Mouse (Mus musculus) gastrocnemius, adult 8-10 months (tissue): ENCODE results near the gene Slc30a10. TPM values are rescaled to one million over a fixed set of nuclear protein-coding genes. Genes with fewer than 3 reads are reported as not detected.

Experiments
- DNase-seq, 2 experiments: peaks; one replicate each; pipeline ENCODE4 v3.0.0; 2022; ENCODE audit warnings: low spot score in 2 of 2
- total RNA-seq, 4 experiments: library from RNA; stranded (reverse); gene quantifications; 2 replicates each; pipeline ENCODE4 v1.2.4; 2022

Slc30a10 gene
- not detected for total RNA-seq

DNA sequence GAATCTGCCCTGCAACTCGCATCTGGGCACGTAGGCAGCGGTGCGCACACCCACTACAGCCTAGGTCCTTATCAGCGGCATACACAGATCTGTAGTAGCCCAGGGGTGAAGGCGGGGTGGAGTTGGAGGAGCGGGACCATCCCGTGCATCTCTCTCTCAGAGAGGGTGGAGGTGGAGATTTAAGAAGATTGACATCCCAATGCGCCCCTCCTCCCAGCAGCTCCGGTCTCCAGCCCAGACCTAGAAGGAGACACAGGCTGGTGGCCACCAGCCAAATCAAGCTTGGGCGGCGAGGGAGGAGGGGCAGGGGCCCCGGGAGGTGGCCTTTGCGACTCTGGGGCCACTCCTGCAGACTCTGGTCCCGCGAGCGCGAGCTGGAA lies at the start of gene Slc30a10:
Slc30a10 (plus strand) TSS at position 274 of the 380 bp plus-strand sequence.
- no peak for DNase-seq

DNA sequence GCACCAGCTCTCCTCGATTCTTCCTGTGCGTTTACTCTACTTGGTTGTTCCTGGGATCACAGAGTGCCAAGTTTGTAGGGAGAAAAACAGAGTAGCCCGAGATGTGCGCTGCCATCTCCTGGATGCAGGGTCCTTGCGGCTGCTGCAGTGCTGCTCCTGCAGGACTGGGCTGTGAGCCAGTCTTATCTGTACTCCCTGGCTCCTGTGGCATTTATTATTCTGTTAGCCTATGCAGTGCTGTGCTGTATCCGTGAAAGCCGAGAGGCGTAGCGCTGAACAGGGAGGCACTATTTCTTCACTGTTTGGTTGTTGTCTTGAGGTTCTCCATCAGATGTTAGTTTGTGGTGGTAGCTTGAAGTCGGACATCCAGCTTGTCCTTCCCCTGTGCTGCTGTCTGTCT lies 48.7 kb upstream of the Slc30a10 start:
- DNase-seq = no peak

DNA sequence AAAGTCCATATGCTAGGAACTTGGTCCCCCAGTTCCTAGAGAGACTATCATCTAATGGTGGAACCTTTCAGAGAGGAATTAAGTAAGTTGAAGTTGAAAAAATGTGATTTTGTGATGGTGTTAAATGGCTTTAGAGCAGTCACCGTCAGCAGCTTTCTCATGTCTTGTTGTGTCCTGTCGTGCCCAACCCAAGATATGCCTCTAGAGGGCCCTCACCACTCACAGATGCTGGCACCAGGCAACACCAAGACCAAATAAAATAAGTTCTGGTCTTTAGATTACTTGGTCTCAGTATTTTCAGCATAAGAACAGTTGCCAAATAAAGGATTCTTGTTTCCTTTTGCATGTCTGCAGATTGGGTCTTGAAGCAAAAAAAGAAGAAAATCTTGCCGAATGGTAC lies 44.8 kb upstream of the Slc30a10 start:
- no peak for DNase-seq

DNA sequence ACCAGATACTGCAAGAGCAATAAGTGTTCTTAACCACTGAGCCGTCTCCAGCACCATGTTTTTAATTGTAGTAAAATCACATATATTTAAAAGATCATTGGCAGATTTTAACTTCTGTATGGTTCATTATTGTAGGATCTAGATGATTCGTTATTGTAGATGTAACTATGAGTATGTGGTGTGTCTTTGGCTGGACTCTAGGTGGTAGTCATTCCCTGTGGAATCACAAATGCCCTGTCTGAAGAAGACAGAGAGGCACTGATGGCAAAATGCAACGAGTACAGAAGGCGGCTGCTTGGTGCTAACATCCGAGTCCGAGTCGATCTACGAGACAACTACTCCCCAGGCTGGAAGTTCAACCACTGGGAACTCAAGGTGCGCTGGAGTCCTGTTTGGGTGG lies 36.6 kb upstream of the Slc30a10 start:
- DNase-seq = no peak

DNA sequence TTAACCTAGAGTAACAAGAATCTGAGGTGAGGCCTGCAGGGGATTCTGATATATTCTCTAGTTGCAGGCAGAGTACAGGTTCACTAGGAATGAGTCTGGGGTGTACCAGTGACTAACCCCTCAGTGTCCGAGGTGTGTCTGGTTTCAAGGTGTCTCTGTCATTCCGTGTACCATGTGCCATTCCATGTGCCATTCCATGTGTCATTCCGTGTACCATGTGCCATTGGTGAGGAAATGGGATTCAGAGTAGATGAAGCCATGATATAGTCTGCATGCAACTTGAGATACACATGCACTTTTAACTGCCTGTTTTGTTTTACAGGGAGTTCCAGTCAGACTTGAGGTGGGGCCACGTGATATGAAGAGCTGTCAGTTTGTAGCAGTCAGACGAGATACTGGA lies 34.8 kb upstream of the Slc30a10 start:
- no peak for DNase-seq

DNA sequence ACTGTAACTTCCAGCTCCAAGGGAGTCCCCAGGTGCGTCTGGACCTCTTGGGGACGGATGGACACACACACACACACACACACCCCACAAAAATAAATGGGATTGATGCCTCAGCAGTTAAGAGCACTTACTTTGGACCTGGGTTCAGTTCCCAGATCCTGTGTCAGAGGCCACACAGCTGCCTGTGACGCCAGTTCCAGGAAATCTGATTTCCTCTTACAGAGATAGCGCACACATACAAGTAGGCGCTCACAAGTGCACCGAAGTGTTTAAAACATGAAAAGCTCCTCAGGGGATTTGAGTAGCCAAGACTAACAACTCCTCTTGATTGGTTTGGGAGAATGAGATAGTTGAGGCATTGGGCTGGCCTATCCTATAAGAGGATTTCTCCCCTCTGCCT lies 33.9 kb upstream of the Slc30a10 start:
- DNase-seq = no peak

DNA sequence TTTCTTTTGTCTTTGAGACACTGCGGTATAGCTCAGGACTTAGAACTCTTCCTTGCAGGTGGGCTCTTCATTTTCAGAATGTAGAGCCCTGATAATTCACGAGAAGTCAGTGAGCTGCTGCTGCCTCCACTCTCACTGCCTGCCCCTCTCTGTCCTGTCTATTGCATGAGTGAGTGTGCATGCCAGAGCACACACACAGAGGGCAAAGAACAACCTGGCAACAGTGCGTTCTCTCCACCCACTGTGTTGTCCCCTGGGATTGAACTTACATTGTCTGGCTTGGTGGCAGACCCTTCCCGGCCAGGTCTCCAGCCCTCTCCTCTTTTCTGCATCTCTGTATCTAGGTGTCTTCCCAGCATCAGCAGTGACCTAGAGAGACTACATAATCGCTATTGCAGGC lies 28.1 kb upstream of the Slc30a10 start:
- DNase-seq = no peak

DNA sequence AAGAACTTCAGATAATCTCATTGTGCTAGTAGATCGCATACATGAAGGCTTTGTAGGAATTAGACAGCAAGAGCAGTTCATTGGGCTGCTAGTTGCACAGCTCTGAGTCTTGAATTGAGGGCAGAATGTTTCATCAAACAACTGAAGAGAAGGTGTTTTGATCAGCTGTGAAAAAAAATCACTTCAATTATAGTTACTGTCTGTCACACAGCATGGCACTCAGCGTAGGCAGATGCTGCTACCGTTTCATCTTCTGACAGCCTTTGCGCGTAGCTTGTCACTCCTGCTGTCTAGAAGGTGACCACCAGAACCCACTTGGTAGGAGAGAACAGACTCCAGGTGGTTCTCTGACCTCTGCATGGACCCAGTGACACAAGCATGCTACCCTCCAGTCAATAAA lies 24.2 kb upstream of the Slc30a10 start:
- DNase-seq = no peak

DNA sequence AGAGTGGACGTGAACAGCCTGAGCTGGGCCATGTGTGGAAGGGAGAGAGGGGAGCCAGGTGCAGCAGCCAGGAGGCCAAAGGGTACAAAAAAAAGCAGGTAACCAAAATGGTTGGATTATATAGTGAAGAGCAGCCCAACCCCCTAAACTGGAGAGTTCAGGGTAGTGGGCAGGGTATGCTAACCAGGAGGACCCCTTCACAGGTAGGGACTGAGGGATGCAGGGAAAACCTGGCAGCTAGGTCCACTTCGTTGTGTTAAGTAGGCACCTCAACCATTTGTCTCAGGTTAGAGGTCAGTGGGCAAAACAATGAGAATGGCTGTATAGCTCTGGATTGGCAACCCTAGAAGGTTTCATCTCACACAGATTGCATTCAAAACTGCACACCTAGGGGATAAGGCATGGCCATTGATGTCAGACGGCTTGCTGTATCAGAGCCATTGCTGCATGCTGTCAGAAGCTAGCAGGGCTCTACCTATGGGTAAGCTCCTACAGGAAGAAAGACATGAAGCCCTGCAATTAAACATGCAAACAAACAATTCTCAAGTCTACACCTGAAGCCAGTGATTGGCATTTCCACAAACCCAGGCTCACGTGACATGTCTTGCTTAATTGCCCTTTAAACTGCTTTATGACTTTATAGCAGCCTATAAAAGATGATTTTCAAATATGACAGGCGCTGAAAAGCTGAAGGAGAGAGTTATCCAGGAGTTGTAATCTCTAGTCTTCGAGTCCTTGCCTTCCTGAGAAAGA lies 23.2 kb upstream of the Slc30a10 start:
- DNase-seq = no peak

DNA sequence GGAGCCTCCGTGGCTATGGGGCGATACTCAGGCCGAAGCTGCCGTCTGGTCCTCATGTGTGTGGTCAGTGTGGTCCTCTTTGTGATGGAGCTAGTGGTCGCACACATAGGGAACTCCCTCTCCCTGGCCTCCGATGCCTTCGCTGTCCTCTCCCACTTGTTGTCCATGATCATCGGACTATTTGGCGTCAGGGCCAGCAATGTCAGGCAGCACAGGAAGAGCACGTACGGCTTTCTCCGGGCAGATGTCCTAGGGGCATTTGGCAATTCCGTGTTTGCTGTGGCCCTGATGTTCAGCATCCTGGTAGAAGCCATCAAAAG lies 22.7 kb upstream of the Slc30a10 start:
- no peak for DNase-seq

DNA sequence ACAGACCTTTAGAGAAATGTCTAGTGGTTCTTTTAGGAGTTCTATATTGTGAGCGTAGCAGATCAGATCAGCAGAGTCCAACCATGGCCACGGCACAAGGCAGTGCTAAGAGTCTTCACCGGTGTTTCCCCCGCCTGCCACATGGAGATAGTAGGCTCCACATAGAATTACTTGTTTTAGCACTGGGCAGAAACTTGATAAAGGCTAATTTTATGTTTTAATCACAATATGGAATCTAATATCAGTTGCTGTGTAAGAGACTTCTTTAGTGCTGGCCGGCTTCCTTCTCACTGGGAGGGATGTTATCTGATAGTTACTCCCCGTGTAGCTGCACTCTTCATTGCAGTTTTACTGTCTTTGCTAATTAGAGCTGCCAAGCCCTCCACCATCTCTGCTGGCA lies 21.5 kb upstream of the Slc30a10 start:
- DNase-seq = no peak

DNA sequence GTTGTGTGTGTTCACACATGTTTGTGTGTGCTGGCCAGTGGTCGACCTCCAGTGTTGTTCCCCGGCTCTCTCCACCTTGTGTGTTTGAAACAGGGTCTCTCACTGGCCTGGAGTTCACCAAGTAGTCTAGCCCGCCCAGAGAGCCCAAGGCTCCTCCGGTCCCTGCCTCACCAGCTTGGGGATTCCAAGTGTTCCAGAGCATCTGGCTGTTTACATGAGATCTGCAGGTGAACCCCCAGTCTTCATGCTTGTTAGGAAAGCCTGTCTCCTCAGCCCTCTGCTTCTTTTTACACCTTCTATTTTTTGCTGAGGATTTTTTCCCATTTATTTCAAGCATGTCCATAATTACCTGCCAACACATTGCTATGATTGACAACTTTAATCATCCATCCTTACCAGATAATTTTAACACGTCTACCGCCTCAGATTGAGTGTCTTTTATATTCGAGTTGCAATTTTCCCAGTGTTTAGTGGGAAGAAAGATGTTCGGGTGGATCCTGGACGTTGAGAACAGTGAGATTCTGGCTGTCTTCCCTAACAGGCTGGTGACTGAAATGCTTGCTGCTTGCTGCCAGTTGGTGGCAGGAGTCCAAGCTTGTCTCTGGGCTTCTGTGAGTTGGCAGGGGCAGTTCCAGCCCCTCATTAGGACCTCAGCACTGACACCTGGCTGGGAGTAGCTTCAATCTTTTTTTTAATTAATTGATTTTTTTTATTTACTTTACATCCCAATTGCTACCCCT lies 15.6 kb upstream of the Slc30a10 start:
- no peak for DNase-seq

DNA sequence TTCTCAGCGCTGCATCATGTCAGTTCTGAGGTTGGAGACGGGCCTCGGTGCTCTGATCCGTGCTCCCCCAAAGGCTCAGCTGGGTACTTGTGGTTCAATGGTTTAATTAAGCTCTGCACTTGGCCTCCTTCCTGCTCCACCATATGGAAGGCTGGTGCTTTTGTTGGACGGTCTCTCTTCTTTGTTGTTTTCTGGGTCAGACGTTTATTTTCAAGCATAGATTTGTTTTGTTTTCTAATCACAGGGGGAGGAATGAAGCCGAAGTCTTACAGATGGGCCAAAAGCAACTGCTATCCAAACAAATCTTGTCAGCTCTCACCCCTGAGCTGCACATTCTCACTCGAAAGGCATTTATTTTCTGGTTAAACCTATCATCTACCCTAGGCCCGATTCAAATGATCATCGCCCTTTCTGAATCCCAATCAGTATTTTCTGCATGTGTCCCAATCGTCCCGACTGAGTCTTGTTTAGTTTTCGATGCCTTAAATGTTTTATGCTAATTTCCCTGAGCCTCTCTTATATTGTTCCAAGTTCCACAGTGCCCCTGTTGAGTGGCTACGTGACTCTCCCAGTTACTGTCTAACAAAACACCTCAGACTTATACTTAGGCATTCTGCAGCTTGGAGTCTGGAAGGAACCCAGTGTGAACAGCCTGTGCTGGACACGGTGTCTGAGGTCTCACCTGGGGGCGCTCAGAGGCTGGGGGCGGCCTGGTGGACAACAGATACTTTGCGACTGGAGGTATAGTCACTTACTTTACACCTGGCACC lies 12.8 kb upstream of the Slc30a10 start:
- no peak for DNase-seq

DNA sequence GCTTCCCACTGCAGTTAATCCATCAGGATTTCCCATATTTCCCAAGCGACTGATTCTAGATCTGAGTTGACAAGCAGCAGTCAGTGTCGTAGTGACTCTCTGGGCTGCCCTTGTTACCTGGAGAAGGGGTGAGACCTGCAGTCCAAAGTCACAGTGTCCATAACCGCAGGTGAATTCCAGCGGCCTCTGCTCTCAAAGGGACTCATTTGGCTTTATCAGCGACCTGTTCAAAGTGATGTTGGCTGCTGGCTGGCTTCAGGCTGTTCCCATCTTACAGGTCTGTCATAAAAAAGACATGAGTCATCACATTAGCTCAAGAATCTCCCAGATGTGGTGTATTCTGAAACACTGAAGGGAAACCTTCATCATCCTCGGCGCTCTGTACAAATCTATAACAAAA lies 5.7 kb upstream of the Slc30a10 start:
- no peak for DNase-seq

DNA sequence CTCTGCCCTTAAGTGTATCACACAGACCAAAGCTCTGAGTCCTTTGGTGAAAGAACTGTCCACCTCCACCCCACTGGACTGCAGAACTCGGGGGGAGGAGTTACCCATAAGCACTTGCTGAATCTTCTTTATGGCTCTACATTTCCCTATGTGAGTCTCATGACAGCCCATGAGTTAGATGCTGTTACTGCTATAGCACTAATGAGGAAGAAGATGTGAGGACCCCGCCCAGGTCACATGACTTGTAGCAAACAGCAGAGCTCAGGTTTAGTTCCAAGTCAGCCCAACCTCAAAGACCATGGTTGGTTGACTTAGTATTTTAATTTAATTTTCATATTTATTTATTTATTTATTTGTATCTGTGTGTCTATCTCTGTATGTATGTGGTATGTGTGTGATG lies 4.9 kb upstream of the Slc30a10 start:
- DNase-seq = no peak

DNA sequence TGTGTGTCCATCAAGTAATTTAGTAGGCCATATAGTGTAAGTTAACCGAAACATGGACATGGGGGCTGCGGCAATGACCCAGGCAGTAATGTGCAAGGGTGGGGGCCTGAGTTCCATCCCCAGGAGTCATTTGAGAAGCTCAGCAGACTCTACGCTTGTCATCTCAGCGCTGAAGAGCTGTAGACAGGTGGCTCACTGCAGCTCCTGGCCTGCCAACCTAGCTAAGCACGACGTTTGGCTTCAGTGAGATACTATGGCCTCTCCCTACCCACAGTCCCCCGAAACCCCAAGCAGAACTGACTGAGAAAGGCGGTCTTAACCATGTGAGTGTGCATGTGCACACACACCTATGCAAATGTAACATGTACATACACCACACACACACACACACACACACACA lies 3.6 kb upstream of the Slc30a10 start:
- DNase-seq = no peak

DNA sequence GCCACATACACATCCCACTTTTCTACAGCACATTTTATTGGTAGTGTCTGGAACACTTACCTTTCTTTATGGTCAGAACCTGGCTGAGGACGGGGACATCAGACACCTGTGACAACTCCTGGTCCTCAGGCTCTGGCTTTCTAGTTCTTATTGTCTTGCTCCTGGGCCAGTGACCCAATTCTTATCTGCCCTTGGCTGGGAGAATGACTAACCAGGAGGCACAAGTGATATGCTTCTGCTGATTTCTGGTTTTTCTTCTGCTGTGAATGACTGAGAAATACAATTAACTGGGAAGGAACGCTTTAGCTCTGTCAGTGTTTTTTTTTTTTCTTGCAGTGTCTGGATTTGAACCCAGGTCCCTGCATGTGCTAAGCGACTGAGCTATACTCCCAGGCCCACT lies 3.2 kb upstream of the Slc30a10 start:
- DNase-seq = no peak

DNA sequence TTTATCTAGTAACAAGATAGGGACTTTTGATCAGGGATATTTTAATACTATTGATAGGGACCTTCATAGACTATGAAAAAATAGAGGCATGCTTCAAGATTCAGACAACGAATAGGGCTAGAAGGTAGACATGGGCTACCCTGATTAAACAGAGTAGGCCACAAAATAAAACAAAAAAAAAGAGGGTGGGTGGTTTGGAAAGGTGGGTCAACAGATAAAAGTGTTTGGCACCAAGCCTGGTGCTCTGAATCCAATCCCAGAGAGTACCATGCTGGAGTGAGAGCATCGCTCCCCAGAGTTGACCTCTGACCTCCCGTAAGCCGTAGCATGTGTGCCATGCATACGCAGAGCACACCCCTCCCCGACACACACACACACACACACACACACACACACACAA lies 2.2 kb upstream of the Slc30a10 start:
- no peak for DNase-seq

DNA sequence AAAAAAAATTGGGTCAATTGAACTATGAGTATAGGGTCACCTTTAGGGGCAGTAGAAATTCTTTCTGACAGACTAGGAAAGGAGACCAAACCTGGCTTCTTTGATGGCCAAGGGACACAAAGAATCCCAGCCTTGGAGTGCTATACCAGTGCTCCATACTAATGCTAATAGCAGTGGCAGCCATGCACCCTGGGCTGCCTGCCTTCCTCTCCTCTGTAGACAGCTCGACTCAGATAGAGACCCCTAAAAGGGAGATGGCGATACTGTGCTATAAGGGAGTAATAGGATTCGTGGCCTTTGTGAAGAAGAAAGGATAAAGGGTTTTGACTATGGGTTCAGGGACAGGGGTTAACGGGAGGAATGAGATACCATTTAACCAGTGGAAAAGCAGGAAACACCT lies 504 bp upstream of the Slc30a10 start:
- DNase-seq = no peak

DNA sequence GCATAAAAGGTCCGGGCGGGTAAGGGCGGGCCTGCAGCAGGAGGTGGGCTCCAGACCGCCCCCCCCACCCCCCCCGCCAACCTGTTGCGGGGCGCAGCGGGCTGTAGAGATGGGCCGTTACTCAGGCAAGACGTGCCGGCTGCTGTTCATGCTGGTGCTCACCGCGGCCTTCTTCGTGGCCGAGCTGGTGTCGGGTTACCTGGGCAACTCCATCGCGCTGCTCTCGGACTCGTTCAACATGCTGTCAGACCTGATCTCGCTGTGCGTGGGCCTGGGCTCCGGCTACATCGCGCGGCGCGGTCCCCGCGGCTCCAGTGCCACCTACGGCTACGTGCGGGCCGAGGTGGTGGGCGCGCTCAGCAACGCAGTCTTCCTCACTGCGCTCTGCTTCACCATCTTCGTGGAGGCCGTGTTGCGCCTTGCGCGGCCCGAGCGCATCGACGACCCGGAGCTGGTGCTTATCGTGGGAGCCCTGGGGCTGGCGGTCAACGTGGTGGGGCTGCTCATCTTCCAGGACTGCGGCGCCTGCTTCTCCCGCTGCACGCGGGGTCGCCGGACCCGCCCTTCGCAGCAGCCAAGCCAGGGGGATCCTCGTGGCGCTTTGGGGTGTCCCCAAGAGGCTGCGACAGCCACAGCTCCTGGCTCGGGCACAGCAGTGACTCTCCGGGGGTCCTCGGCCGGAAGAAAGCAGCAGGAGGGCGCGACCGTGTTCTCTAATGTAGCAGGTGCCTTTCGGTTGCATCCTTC lies 480 bp downstream of the Slc30a10 start:
- DNase-seq = no peak

DNA sequence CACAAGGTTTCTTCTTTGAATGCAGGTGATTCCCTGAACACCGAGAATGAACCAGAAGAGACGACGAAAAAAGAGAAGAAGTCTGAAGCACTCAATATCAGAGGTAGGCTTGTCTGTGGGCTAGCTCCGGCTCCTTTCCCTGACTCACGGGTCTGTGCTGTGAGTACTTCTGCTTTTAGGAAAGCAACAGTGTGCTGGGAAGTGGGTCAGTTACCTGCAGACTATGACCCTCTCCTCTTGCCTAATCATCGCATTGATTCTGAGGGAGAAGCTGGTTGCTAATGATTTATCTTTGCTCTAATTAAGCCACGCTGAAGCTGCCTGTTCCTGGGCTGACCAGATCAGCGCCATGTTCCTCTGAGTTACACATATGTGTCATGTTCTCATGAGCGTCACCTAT lies 1.7 kb downstream of the Slc30a10 start:
- DNase-seq = no peak

DNA sequence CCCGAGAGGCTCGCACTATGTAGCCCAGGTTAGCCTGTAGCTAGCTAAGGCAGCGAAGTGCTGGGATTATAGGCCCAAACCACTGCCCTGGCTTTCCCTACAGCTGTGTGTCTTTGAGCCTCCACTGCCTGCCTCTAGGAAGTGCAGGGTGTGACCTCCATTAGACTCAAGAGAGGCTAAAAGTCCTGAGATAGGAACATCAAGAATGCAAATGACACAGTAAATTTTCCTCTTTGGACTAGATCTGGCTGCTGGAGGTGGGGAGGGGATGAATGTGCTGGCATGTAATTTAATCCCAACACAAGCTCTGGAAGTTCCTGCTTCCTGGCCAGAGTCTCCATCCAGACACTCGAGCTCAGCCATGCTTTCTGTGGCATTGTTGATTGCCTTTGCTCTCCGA lies 5.4 kb downstream of the Slc30a10 start:
- no peak for DNase-seq
